8 mouse cellular contexts compared by ENCODE assay signal in the genomic region with DNA sequence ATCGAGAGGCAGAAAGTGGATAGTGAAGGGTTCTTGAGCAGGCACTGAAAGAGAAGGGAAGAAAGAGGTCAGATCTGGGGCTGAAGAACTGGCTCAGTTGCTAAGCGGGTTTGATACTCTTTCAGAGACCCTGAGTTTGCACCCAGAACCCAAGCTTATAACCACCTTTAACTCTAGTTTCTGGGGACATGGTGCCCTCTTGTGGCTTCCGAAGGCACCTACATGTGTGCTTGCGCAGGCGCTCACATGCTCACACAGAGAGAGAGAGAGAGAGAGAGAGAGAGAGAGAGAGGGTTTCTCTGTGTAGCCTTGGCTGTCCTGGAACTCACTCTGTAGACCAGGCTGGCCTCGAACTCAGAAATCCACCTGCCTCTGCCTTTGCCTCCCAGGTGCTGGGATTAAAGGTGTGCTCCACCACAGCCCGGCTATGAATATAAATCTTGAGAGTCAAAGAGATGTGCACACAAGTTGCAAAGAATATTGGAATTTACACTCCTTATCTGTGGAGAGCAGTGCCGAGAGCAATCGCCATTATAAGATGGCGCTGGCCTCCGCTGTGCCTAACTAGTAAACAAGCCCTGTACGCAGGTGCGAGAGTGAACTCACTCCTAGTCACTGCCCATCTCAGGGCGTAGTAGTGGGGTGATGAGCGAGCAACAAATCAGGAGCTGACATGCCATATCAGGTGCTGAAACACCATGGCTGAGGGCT. TPM values are rescaled to one million over a fixed set of nuclear protein-coding genes. Genes with fewer than 3 reads are reported as not detected.
A peak's percentile ranks its signal among the peaks of the same experiment; 100 is the strongest.
DNase-seq lines count a peak whose midpoint lies in the region; ATAC-seq and TF ChIP-seq lines count a peak whose summit lies in the region.
"Not testable (repeated sequence)": the region's sequence is repeated elsewhere in the genome, so short reads cannot be mapped to it uniquely, and the experiment has no call there.

A gene (minus strand): TSS at position 18 of the 711 bp plus-strand sequence.

- TF ChIP-seq CTCF in E14TG2a.4 (conservative IDR thresholded peaks at IDR 0.05; ENCODE audit: low read length): peak; percentile 57
- TF ChIP-seq CTCF in bone marrow macrophage, adult 2 months (IDR thresholded peaks at IDR 0.05; ENCODE audit: low read depth, low read length): peak; percentile 63
- peak; percentile 82 for TF ChIP-seq CTCF in liver, adult 2 months (IDR thresholded peaks at IDR 0.05; ENCODE audit: low read depth, low read length)
- peak; percentile 83 for TF ChIP-seq CTCF in stomach, postnatal 0 days (IDR thresholded peaks at IDR 0.05; ENCODE audit: low read depth)

- DNase-seq in heart, embryonic 10.5 days (ENCODE audit: low spot score): not testable (repeated sequence)
- peak; percentile 35 for DNase-seq in liver, adult 2 months (ENCODE audit: extremely low read depth, low read depth, low spot score)
- DNase-seq in stomach, postnatal 0 days (ENCODE audit: low spot score): peak; percentile 61

- H3K4me3 ChIP-seq in E14TG2a.4 (replicated peaks; ENCODE audit: low read length): peak within 1 kb of the TSS; percentile 35
- H3K4me3 ChIP-seq in bone marrow macrophage, adult 2 months (ENCODE audit: insufficient read depth, low read length); embryonic facial prominence, embryonic 12.5 days; heart, embryonic 10.5 days; intestine, embryonic 16.5 days (ENCODE audit: low read length); liver, adult 2 months (ENCODE audit: insufficient read depth, low read depth, low read length); midbrain, embryonic 13.5 days (replicated peaks); stomach, postnatal 0 days (ENCODE audit: low read depth, low read length): not testable (repeated sequence)

- not testable (repeated sequence) for H3K9me3 ChIP-seq in E14TG2a.4 (ENCODE audit: low read length); embryonic facial prominence, embryonic 12.5 days; heart, embryonic 10.5 days; intestine, embryonic 16.5 days (ENCODE audit: control insufficient read depth, low read length); midbrain, embryonic 13.5 days; stomach, postnatal 0 days (ENCODE audit: control insufficient read depth, low read length)

- H3K4me1 ChIP-seq in E14TG2a.4 (replicated peaks; ENCODE audit: low read depth, low read length): peaks cover 67% of the 10 kb centered on the region
- peaks cover 12% of the 10 kb centered on the region for H3K4me1 ChIP-seq in bone marrow macrophage, adult 2 months (ENCODE audit: control insufficient read depth, insufficient read depth, low read length)
- peaks cover 13% of the 10 kb centered on the region; the same call in 1 of the 2 replicates for H3K4me1 ChIP-seq in embryonic facial prominence, embryonic 12.5 days
- H3K4me1 ChIP-seq in heart, embryonic 10.5 days: peaks cover 36% of the 10 kb centered on the region
- H3K4me1 ChIP-seq in intestine, embryonic 16.5 days (ENCODE audit: control insufficient read depth, insufficient read depth, low read length); liver, adult 2 months (ENCODE audit: control insufficient read depth, insufficient read depth, low read length); stomach, postnatal 0 days (replicated peaks; ENCODE audit: control insufficient read depth, insufficient read depth): not testable (repeated sequence)
- peaks cover 19% of the 10 kb centered on the region for H3K4me1 ChIP-seq in midbrain, embryonic 13.5 days (replicated peaks)

- ATAC-seq in embryonic facial prominence, embryonic 12.5 days (ENCODE audit: insufficient number of reproducible peaks, insufficient read depth, low FRiP score, low TSS enrichment): not testable (repeated sequence)
- peak; percentile 22; the same call in 1 of the 2 replicates for ATAC-seq in intestine, embryonic 16.5 days
- ATAC-seq in midbrain, embryonic 13.5 days: 0 out of 2 replicates have a peak, but pooled peaks have one; percentile 12
- peak; percentile 44; the same call in 1 of the 2 replicates for ATAC-seq in stomach, postnatal 0 days (ENCODE audit: low FRiP score, low TSS enrichment)

- H3K27ac ChIP-seq in bone marrow macrophage, adult 2 months (ENCODE audit: insufficient read depth, low read depth, low read length); embryonic facial prominence, embryonic 12.5 days; intestine, embryonic 16.5 days (ENCODE audit: low read length); liver, adult 2 months (replicated peaks; ENCODE audit: insufficient read depth, low read depth, low read length); midbrain, embryonic 13.5 days; stomach, postnatal 0 days (replicated peaks): not testable (repeated sequence)
- H3K27ac ChIP-seq in heart, embryonic 10.5 days: peak within 1 kb of the TSS; percentile 94

- peaks cover 26% of the 10 kb centered on the region for H3K27me3 ChIP-seq in E14TG2a.4 (ENCODE audit: insufficient read depth, low read length)
- H3K27me3 ChIP-seq in embryonic facial prominence, embryonic 12.5 days; intestine, embryonic 16.5 days (replicated peaks; ENCODE audit: control insufficient read depth, insufficient read depth, low read length); liver, adult 2 months (ENCODE audit: control insufficient read depth, insufficient read depth, low read length); stomach, postnatal 0 days (ENCODE audit: control insufficient read depth, insufficient read depth, low read length): not testable (repeated sequence)
- H3K27me3 ChIP-seq in heart, embryonic 10.5 days (ENCODE audit: insufficient read depth, poor library complexity, severe bottlenecking): peaks cover 23% of the 10 kb centered on the region; the same call in 1 of the 2 replicates
- peaks cover 24% of the 10 kb centered on the region for H3K27me3 ChIP-seq in midbrain, embryonic 13.5 days

- 0 out of 2 replicates have a peak within 1 kb of the TSS, but pooled peaks have one; percentile 1 for H3K9ac ChIP-seq in embryonic facial prominence, embryonic 12.5 days
- H3K9ac ChIP-seq in intestine, embryonic 16.5 days (ENCODE audit: low read depth, low read length); liver, adult 2 months (ENCODE audit: low read depth, low read length); midbrain, embryonic 13.5 days (replicated peaks); stomach, postnatal 0 days (ENCODE audit: low read length): not testable (repeated sequence)

- TF ChIP-seq EP300 in stomach, postnatal 0 days (optimal IDR thresholded peaks at IDR 0.05): not testable (repeated sequence)

- H3K36me3 ChIP-seq in E14TG2a.4 (ENCODE audit: insufficient read depth, low read length): peaks cover 16% of the 10 kb centered on the region
- H3K36me3 ChIP-seq in embryonic facial prominence, embryonic 12.5 days; intestine, embryonic 16.5 days (ENCODE audit: control insufficient read depth, insufficient read depth, low read length); liver, adult 2 months (ENCODE audit: control insufficient read depth, insufficient read depth, low read length); midbrain, embryonic 13.5 days; stomach, postnatal 0 days (ENCODE audit: control insufficient read depth, insufficient read depth, low read length): not testable (repeated sequence)
- H3K36me3 ChIP-seq in heart, embryonic 10.5 days: peaks cover 12% of the 10 kb centered on the region

- not testable (repeated sequence) for TF ChIP-seq POLR2A in bone marrow macrophage, adult 2 months (IDR thresholded peaks at IDR 0.05; ENCODE audit: borderline replicate concordance, low read depth, low read length); liver, adult 2 months (IDR thresholded peaks at IDR 0.05; ENCODE audit: extremely low read depth, insufficient read depth, low read length)

- not testable (repeated sequence) for H3K79me2 ChIP-seq in liver, adult 2 months (ENCODE audit: control insufficient read depth, insufficient read depth, low read length)

- WGBS in embryonic facial prominence, embryonic 12.5 days: 71% methylated on average over 15 of the region's 15 CpGs
- WGBS in heart, embryonic 10.5 days: 64% methylated on average over 15 of the region's 15 CpGs
- 67% methylated on average over 15 of the region's 15 CpGs for WGBS in intestine, embryonic 16.5 days
- 62% methylated on average over 15 of the region's 15 CpGs for WGBS in liver, adult 2 months
- WGBS in midbrain, embryonic 13.5 days: 68% methylated on average over 15 of the region's 15 CpGs
- 66% methylated on average over 15 of the region's 15 CpGs for WGBS in stomach, postnatal 0 days

- not testable (repeated sequence) for H3K4me2 ChIP-seq in embryonic facial prominence, embryonic 12.5 days (replicated peaks); intestine, embryonic 16.5 days (ENCODE audit: low read depth, low read length); midbrain, embryonic 13.5 days (replicated peaks); stomach, postnatal 0 days (replicated peaks; ENCODE audit: low read depth)

RNA-seq across cellular contexts. Expression of the gene that starts here (rescaled TPM):
- 12.3 and 19.9 TPM in 2 replicates for polyA plus RNA-seq in bone marrow macrophage, adult 2 months (2012; ENCODE audit: insufficient read depth, insufficient read length, missing spikeins)
- 4.4 and 4.6 TPM in 2 replicates for polyA plus RNA-seq in embryonic facial prominence, embryonic 12.5 days (2016; fragmentation: Nextera tagmentation; extraction: Ambion mirVana)
- 960 and 1,463 TPM in 2 replicates for polyA plus RNA-seq in heart, embryonic 10.5 days (2016; fragmentation: Nextera tagmentation; extraction: Ambion mirVana)
- 1.6 TPM in 2 replicates for polyA plus RNA-seq in intestine, embryonic 16.5 days (2015; fragmentation: Nextera tagmentation; extraction: Ambion mirVana)
- total RNA-seq in liver, adult 2 months (2014; rRNA removed): 0.54 TPM in 1 of 2 replicates, not detected in the other
- 0.76 and 0.82 TPM in 2 replicates for polyA plus RNA-seq in liver, adult 2 months (2012; rRNA removed)
- 1.4 and 2.3 TPM in 2 replicates for polyA plus RNA-seq in midbrain, embryonic 13.5 days (2015; fragmentation: Nextera tagmentation; extraction: Ambion mirVana)
- polyA plus RNA-seq in stomach, postnatal 0 days (2015; fragmentation: Nextera tagmentation; extraction: Ambion mirVana): 24.4 and 30.4 TPM in 2 replicates

Comparison
In these comparisons a context has a peak if more than half of its experiments do, and no peak if none do; other contexts are left out.
1. RNA of the gene that starts here (polyA plus RNA-seq): 960 to 1,463 TPM in heart, embryonic 10.5 days; 24.4 to 30.4 TPM in stomach, postnatal 0 days, 12.3 to 19.9 TPM in bone marrow macrophage, adult 2 months, 4.4 to 4.6 TPM in embryonic facial prominence, embryonic 12.5 days, 1.4 to 2.3 TPM in midbrain, embryonic 13.5 days, 1.6 TPM in intestine, embryonic 16.5 days and 0.76 to 0.82 TPM in liver, adult 2 months; every median in the first group is over 10 times any median in the second.
2. Peak in DNase-seq in liver, adult 2 months; RNA of the gene not detected or under 1 TPM.
3. Peak in every context shown above with its lines, with median percentiles within 50 percentile points of each other: CTCF ChIP-seq.